Mouse (Mus musculus) kidney, embryonic 16.5 days (tissue): ENCODE results near the gene Ttf2. TPM values are rescaled to one million over a fixed set of nuclear protein-coding genes. Genes with fewer than 3 reads are reported as not detected.

Experiments used
- ATAC-seq: fragments of 200-750 bp; cut with Nextera tagmentation; 2 replicates; pipeline ENCODE4 v1.8.0; 2017; ENCODE audit warnings: moderate TSS enrichment; ENCODE audit not compliant: low FRiP score, low TSS enrichment
- H3K27ac ChIP-seq: fragments of 300-500 bp; sonication (generic); 2 replicates; pipeline ENCODE4 v1.5.1; 2014; ENCODE audit warnings: low read length
- H3K27me3 ChIP-seq: fragments of 300-500 bp; sonication (generic); 2 replicates; pipeline ENCODE4 v1.6.1; 2014; ENCODE audit warnings: low read length, control low read depth, mixed read lengths; ENCODE audit not compliant: insufficient read depth
- H3K36me3 ChIP-seq: fragments of 300-500 bp; sonication (generic); 2 replicates; pipeline ENCODE4 v1.6.1; 2014; ENCODE audit warnings: low read length, control low read depth, mixed read lengths; ENCODE audit not compliant: insufficient read depth
- H3K4me1 ChIP-seq: fragments of 300-500 bp; sonication (generic); 2 replicates; pipeline ENCODE4 v1.6.1; 2014; ENCODE audit warnings: low read length, control low read depth, mixed read lengths; ENCODE audit not compliant: insufficient read depth
- H3K4me2 ChIP-seq: fragments of 300-500 bp; sonication (generic); replicated peaks from 2 replicates; pipeline ENCODE4 v1.6.1; 2014; ENCODE audit warnings: low read depth, low read length
- H3K4me3 ChIP-seq: fragments of 300-500 bp; sonication (generic); 2 replicates; pipeline ENCODE4 v1.5.1; 2014; ENCODE audit warnings: mild to moderate bottlenecking, low read length
- H3K9ac ChIP-seq: fragments of 300-500 bp; sonication (generic); replicated peaks from 2 replicates; pipeline ENCODE4 v1.6.1; 2014; ENCODE audit warnings: low read length
- H3K9me3 ChIP-seq: fragments of 300-500 bp; sonication (generic); 2 replicates; pipeline ENCODE4 v1.6.1; 2016; ENCODE audit warnings: low read length, control low read depth
- WGBS: fragments of 180-500 bp; shearing (Covaris S2); extraction: QIAGEN DNeasy Blood & Tissue Kit; methylation state at CpG from one replicate; pipeline ENCODE4 v1.1.7; 2014; 5-methylcytosine and 5-hydroxymethylcytosine counted together
- polyA plus RNA-seq: library from polyadenylated mRNA; unstranded; fragments of >200 nt; fragmentation: Nextera tagmentation; extraction: Ambion mirVana; gene quantifications from 2 replicates; pipeline ENCODE4 v1.2.1, GENCODE M21; 2015

The Ttf2 gene
- polyA plus RNA-seq, 1 experiment from 2014 or later = 17.8 TPM

GRCm38 (mm10) chr3:100940496-100941037 lies 28.9 kb downstream of the Ttf2 start:
- Histone ChIP-seq H3K36me3 (peaks cover 52% of the 10 kb centered on the region), H3K4me2 (no peak overlapping the region)
- 91% methylated on average over 4 of the region's 4 CpGs for WGBS

GRCm38 (mm10) chr3:100938211-100938610 lies 31.3 kb downstream of the Ttf2 start:
- no peak for ATAC-seq
- H3K4me3 ChIP-seq = no peak overlapping the region
- peaks cover 35% of the 10 kb centered on the region for H3K36me3 ChIP-seq
- H3K9ac ChIP-seq = no peak overlapping the region
- H3K27me3 ChIP-seq = no peaks in the 10 kb centered on the region
- H3K27ac ChIP-seq = no peak overlapping the region
- H3K4me1 ChIP-seq = no peaks in the 10 kb centered on the region
- 92% methylated on average over 4 of the region's 4 CpGs for WGBS
- no peak overlapping the region for H3K4me2 ChIP-seq
- no peaks in the 10 kb centered on the region for H3K9me3 ChIP-seq

More at GRCm38 (mm10) chr3:100940496-100941037, 28.9 kb downstream of the Ttf2 start:
- Histone ChIP-seq H3K27ac (no peak overlapping the region), H3K4me3 (no peak overlapping the region), H3K9ac (no peak overlapping the region), H3K4me1 (no peaks in the 10 kb centered on the region), H3K27me3 (no peaks in the 10 kb centered on the region), H3K9me3 (no peaks in the 10 kb centered on the region)
- ATAC-seq = peak; percentile 66

GRCm38 (mm10) chr3:100936201-100936600 lies 33.3 kb downstream of the Ttf2 start:
- H3K4me1 ChIP-seq = no peaks in the 10 kb centered on the region
- no peak overlapping the region for H3K9ac ChIP-seq
- H3K36me3 ChIP-seq = peaks cover 35% of the 10 kb centered on the region
- ATAC-seq = no peak
- no peaks in the 10 kb centered on the region for H3K9me3 ChIP-seq
- no peak overlapping the region for H3K27ac ChIP-seq
- 93% methylated on average over 6 of the region's 6 CpGs for WGBS
- no peak overlapping the region for H3K4me2 ChIP-seq
- no peaks in the 10 kb centered on the region for H3K27me3 ChIP-seq
- H3K4me3 ChIP-seq = no peak overlapping the region

GRCm38 (mm10) chr3:100935521-100935920 lies 33.9 kb downstream of the Ttf2 start:
- Histone ChIP-seq H3K27ac (no peak overlapping the region), H3K27me3 (no peaks in the 10 kb centered on the region), H3K36me3 (peaks cover 30% of the 10 kb centered on the region), H3K9me3 (no peaks in the 10 kb centered on the region), H3K4me2 (no peak overlapping the region), H3K4me3 (no peak overlapping the region), H3K4me1 (no peaks in the 10 kb centered on the region), H3K9ac (no peak overlapping the region)
- WGBS = 64% methylated on average over 6 of the region's 6 CpGs
- ATAC-seq = no peak

- Histone ChIP-seq H3K36me3 (peaks cover 33% of the 10 kb centered on the region), H3K4me2 (no peak overlapping the region), H3K4me1 (no peaks in the 10 kb centered on the region), H3K9ac (no peak overlapping the region), H3K4me3 (no peak overlapping the region), H3K27ac (no peak overlapping the region), H3K9me3 (no peaks in the 10 kb centered on the region), H3K27me3 (no peaks in the 10 kb centered on the region)
- 0 out of 2 replicates have a peak, but pooled peaks have one; percentile 20 for ATAC-seq
- WGBS = 77% methylated on average over 11 of the region's 11 CpGs
Observed at GRCm38 (mm10) chr3:100932077-100932944, 37.2 kb downstream of the Ttf2 start.

- H3K4me1 ChIP-seq = no peaks in the 10 kb centered on the region
- ATAC-seq = no peak
- no peaks in the 10 kb centered on the region for H3K9me3 ChIP-seq
- no peak overlapping the region for H3K27ac ChIP-seq
- H3K4me2 ChIP-seq = no peak overlapping the region
- no peak overlapping the region for H3K4me3 ChIP-seq
- H3K36me3 ChIP-seq = peaks cover 31% of the 10 kb centered on the region
- H3K27me3 ChIP-seq = no peaks in the 10 kb centered on the region
- 93% methylated on average over 23 of the region's 23 CpGs for WGBS
- no peak overlapping the region for H3K9ac ChIP-seq
Observed at GRCm38 (mm10) chr3:100931332-100932076, 38.0 kb downstream of the Ttf2 start.

GRCm38 (mm10) chr3:100925176-100925575 lies 44.3 kb downstream of the Ttf2 start:
- Histone ChIP-seq H3K4me3 (no peak overlapping the region), H3K9ac (no peak overlapping the region), H3K27ac (no peak overlapping the region), H3K36me3 (peaks cover 18% of the 10 kb centered on the region), H3K9me3 (no peaks in the 10 kb centered on the region), H3K4me1 (peaks cover 23% of the 10 kb centered on the region), H3K4me2 (no peak overlapping the region), H3K27me3 (no peaks in the 10 kb centered on the region)
- no peak for ATAC-seq
- 69% methylated on average over 16 of the region's 16 CpGs for WGBS

GRCm38 (mm10) chr3:100924065-100924732 lies 45.3 kb downstream of the Ttf2 start:
- Histone ChIP-seq H3K4me2 (no peak overlapping the region), H3K27me3 (no peaks in the 10 kb centered on the region), H3K36me3 (peaks cover 13% of the 10 kb centered on the region), H3K27ac (no peak overlapping the region), H3K9me3 (no peaks in the 10 kb centered on the region), H3K4me3 (no peak overlapping the region), H3K9ac (no peak overlapping the region), H3K4me1 (peaks cover 23% of the 10 kb centered on the region)
- WGBS = 78% methylated on average over 6 of the region's 6 CpGs
- ATAC-seq = no peak

GRCm38 (mm10) chr3:100922506-100923375 lies 46.7 kb downstream of the Ttf2 start:
- peaks cover 23% of the 10 kb centered on the region for H3K4me1 ChIP-seq
- peak overlapping the region; percentile 76 for H3K27ac ChIP-seq
- H3K27me3 ChIP-seq = no peaks in the 10 kb centered on the region
- peak overlapping the region; percentile 91 for H3K9ac ChIP-seq
- 33% methylated on average over 28 of the region's 28 CpGs for WGBS
- H3K4me2 ChIP-seq = peak overlapping the region; percentile 57
- no peaks in the 10 kb centered on the region for H3K9me3 ChIP-seq
- peaks cover 3% of the 10 kb centered on the region; the same call in 1 of the 2 replicates for H3K36me3 ChIP-seq
- ATAC-seq = peak; percentile 69
- H3K4me3 ChIP-seq = peak overlapping the region; percentile 68
